Mouse (Mus musculus): ENCODE results near the gene Hoxa6. TPM values are rescaled to one million over a fixed set of nuclear protein-coding genes. Genes with fewer than 3 reads are reported as not detected.

Hoxa6 gene
- total and polyA plus RNA-seq, 3 experiments = 0.58 to 2.2 (median 2.1) TPM

DNA sequence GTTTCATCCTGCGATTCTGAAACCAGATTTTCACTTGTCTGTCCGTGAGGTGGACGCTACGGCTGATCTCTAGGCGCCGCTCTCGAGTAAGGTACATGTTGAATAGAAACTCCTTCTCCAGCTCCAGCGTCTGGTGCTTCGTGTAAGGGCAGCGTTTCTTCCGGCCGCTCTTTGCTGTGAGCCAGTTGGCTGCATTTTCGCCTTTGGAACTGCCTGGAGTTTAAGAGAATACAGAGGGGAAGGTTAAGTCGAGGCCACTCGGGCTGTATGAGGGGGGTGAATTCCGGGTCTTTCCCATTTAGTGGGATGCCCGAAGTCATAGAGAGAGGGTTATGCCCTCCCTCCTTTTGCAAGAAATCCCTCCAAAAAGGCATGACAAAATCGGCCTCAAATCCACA, 24.0 kb upstream of the Hoxa6 start:
- dilution Hi-C loops (cut with MboI; ENCODE audit: extremely low pct_ligation_motif_present, extremely low pct_unique_long_range_greater_than_20kb, low sequenced_read_pairs) = no loop called here
- no peak overlapping the region for H3K27ac ChIP-seq (ENCODE audit: insufficient read depth, low read depth)

GRCm38 (mm10) chr6:52231885-52232567, 23.5 kb upstream of the Hoxa6 start:
- Histone ChIP-seq H3K36me3 (replicated peaks in 1 of 2; ENCODE audit: control insufficient read depth in 1 of 2, insufficient read depth in 1 of 2, low read length in 1 of 2) (peaks cover 11 to 77% of the 10 kb centered on the region in 2 experiments), H3K27me3 (replicated peaks) (no peaks in the 10 kb centered on the region), H3K79me2 (replicated peaks; ENCODE audit: control insufficient read depth, extremely low read depth, insufficient read depth, poor library complexity, severe bottlenecking) (no peaks in the 10 kb centered on the region), H3K4me3 (replicated peaks in 1 of 3; ENCODE audit: low read depth in 2 of 3, low read length in 2 of 3, poor library complexity in 1 of 3) (no peak overlapping the region), H3K4me1 (ENCODE audit: control insufficient read depth in 1 of 2, insufficient read depth in 2 of 2) (no peaks in the 10 kb centered on the region), H3K4me2 (ENCODE audit: insufficient read depth, low read depth, poor library complexity, severe bottlenecking) (no peak overlapping the region), H3K9me3 (replicated peaks; ENCODE audit: low read length) (peaks cover 58% of the 10 kb centered on the region), H3K9ac (ENCODE audit: insufficient read depth, low read depth) (no peak overlapping the region), H3K27ac (ENCODE audit: insufficient read depth, low read depth) (no peak overlapping the region)
- in situ Hi-C loops (cut with MboI; ENCODE audit: low pct_ligation_motif_present, low pct_unique_long_range_greater_than_20kb, low sequenced_read_pairs) = no loop called here
- TF ChIP-seq USF2 (conservative IDR thresholded peaks at IDR 0.05; ENCODE audit: low read depth, low read length) (no peak), EP300 (IDR thresholded peaks at IDR 0.05; ENCODE audit: low read length) (no peak), USF1 (IDR thresholded peaks at IDR 0.05; ENCODE audit: low read depth, low read length) (no peak), IRF4 (IDR thresholded peaks at IDR 0.05; ENCODE audit: low read depth, low read length) (no peak), ZKSCAN1 (IDR thresholded peaks at IDR 0.05; ENCODE audit: borderline replicate concordance, low read depth, low read length) (no peak), SIN3A (IDR thresholded peaks at IDR 0.05; ENCODE audit: low read length) (no peak), JUND (conservative IDR thresholded peaks at IDR 0.05; ENCODE audit: low read depth, low read length) (no peak), KAT2A (IDR thresholded peaks at IDR 0.05; ENCODE audit: insufficient replicate concordance, low read length) (no peak)
- dilution Hi-C loops (cut with MboI; ENCODE audit: extremely low pct_ligation_motif_present, extremely low pct_unique_long_range_greater_than_20kb, low sequenced_read_pairs) = no loop called here
- no peak for DNase-seq (ENCODE audit: extremely low read depth)

More for the DNA sequence above, 24.0 kb upstream of the Hoxa6 start:
- H3K4me3 ChIP-seq (replicated peaks in 1 of 3; ENCODE audit: low read depth in 2 of 3, low read length in 2 of 3, poor library complexity in 1 of 3) = no peak overlapping the region
- TF ChIP-seq USF1 (IDR thresholded peaks at IDR 0.05; ENCODE audit: low read depth, low read length) = no peak
- TF ChIP-seq EP300 (IDR thresholded peaks at IDR 0.05; ENCODE audit: low read length) = no peak
- no peak for TF ChIP-seq MAFK (IDR thresholded peaks at IDR 0.05; ENCODE audit: insufficient replicate concordance, low read length)
- TF ChIP-seq GABPA (IDR thresholded peaks at IDR 0.05; ENCODE audit: insufficient replicate concordance, low read depth, low read length) = no peak
- TF ChIP-seq RCOR1 (conservative IDR thresholded peaks at IDR 0.05; ENCODE audit: low read depth, low read length) = no peak
- no peak for TF ChIP-seq SIN3A (IDR thresholded peaks at IDR 0.05; ENCODE audit: low read length)
- no peak for TF ChIP-seq MAX (IDR thresholded peaks at IDR 0.05; ENCODE audit: low read length)
- no peak for TF ChIP-seq ELF1 (IDR thresholded peaks at IDR 0.05; ENCODE audit: low read depth, low read length)
- no peak for TF ChIP-seq JUND (conservative IDR thresholded peaks at IDR 0.05; ENCODE audit: low read depth, low read length)
- DNase-seq (ENCODE audit: extremely low read depth) = no peak
- no peak overlapping the region for H3K9ac ChIP-seq (ENCODE audit: insufficient read depth, low read depth)
- peaks cover 58% of the 10 kb centered on the region for H3K9me3 ChIP-seq (replicated peaks; ENCODE audit: low read length)
- no peaks in the 10 kb centered on the region for H3K79me2 ChIP-seq (replicated peaks; ENCODE audit: control insufficient read depth, extremely low read depth, insufficient read depth, poor library complexity, severe bottlenecking)
- H3K36me3 ChIP-seq (replicated peaks in 1 of 2; ENCODE audit: control insufficient read depth in 1 of 2, insufficient read depth in 1 of 2, low read length in 1 of 2) = peaks cover 11 to 77% of the 10 kb centered on the region in 2 experiments
- in situ Hi-C loops (cut with MboI; ENCODE audit: low pct_ligation_motif_present, low pct_unique_long_range_greater_than_20kb, low sequenced_read_pairs) = no loop called here
- H3K4me2 ChIP-seq (ENCODE audit: insufficient read depth, low read depth, poor library complexity, severe bottlenecking) = no peak overlapping the region
- no peaks in the 10 kb centered on the region for H3K27me3 ChIP-seq (replicated peaks)
- no peaks in the 10 kb centered on the region for H3K4me1 ChIP-seq (ENCODE audit: control insufficient read depth in 1 of 2, insufficient read depth in 2 of 2)

All from CH12.LX (cell line).